Mouse (Mus musculus): ENCODE data around the gene Narfl. TPM values are rescaled to one million over a fixed set of nuclear protein-coding genes. Genes with fewer than 3 reads are reported as not detected.

The Narfl gene
- polyA plus RNA-seq, 1 experiment: 20.1 TPM

DNA sequence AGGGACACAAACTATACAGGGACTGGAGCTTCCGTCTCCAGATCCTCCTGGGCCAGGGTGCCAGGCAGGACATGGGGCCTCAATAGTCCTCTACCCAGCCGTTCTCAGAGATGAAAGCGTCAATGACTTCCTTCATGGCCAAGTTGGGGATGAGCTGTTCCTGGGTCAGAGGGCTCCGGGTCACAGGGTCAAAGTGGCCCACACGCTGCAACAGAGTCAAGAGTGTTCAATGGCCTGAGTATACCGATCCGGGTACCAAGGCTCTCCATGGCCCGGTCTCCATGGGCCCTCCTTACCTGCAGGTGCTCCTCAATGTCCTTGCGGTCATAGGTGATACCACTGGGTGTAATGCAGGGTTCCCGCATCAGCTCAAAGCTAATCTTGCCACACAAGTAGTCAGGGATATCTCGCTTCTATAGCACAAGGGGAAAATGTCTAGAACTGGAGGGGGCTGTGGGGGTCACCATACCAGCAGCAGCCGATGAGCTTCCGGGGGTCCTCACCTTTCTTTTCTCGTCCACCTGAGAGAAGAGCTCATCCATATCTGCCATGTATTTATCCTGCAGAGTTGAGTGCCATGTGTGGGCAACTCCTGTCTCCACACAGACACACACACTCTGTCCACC lies 57.3 kb downstream of the Narfl start:
- Histone ChIP-seq H3K4me3 (replicated peaks; ENCODE audit: extremely low read depth, low read depth, low read length) (no peak overlapping the region), H3K4me1 (ENCODE audit: control insufficient read depth, insufficient read depth, low read length) (peaks cover 24% of the 10 kb centered on the region)
- TF ChIP-seq POLR2A (IDR thresholded peaks at IDR 0.05; ENCODE audit: borderline replicate concordance, extremely low read depth, low read depth, low read length) (no peak), CTCF (IDR thresholded peaks at IDR 0.05; ENCODE audit: insufficient read depth, low read length) (no peak)
- no peak for DNase-seq
- 80% methylated on average over 14 of the region's 14 CpGs for WGBS

DNA sequence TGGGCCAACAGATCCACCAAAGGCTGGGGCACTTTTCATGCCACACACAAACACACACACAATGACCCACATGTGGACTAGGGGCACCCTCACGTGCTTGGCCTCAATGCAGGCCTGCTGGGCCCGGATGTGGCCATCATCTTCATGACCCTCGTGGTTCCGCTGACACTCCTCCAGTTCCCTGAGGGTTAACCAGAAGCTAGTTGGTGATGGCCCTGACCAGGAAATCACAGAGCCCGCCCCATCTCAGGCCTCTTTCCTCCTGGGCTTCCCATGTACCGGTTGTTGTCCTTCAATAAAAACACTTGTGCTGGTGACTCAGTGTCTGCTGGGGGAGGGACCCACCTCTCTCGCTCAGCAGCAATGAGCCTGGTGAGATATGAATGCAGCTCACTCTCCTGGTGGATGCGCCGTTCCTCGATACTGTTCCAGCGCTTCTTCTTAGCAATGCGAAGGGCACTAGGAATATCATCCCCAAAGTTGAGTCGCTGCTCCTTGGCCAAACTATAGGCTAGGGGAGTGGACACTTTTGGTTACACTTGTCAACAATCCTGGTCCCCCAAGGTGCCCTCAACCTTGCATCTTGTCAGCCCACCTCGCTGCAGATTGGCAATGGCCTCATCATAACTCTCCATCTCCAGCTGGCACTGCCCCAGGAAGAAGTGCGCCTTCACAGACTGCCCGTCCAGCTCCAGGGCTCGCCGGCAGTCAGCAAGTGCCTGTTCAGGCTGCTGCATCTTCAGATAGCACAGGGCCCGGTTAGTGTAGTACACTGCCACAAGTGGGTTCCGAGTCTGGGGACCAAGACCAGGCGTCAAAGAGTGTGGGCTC lies 58.1 kb downstream of the Narfl start:
- no peak for DNase-seq
- TF ChIP-seq CTCF (IDR thresholded peaks at IDR 0.05; ENCODE audit: insufficient read depth, low read length) (no peak), POLR2A (IDR thresholded peaks at IDR 0.05; ENCODE audit: borderline replicate concordance, extremely low read depth, low read depth, low read length) (no peak)
- peak overlapping the region; percentile 77 for H3K4me3 ChIP-seq (replicated peaks; ENCODE audit: extremely low read depth, low read depth, low read length)
- 40% methylated on average over 21 of the region's 21 CpGs for whole genome bisulfite sequencing
- peaks cover 28% of the 10 kb centered on the region for H3K4me1 ChIP-seq (ENCODE audit: control insufficient read depth, insufficient read depth, low read length)

DNA sequence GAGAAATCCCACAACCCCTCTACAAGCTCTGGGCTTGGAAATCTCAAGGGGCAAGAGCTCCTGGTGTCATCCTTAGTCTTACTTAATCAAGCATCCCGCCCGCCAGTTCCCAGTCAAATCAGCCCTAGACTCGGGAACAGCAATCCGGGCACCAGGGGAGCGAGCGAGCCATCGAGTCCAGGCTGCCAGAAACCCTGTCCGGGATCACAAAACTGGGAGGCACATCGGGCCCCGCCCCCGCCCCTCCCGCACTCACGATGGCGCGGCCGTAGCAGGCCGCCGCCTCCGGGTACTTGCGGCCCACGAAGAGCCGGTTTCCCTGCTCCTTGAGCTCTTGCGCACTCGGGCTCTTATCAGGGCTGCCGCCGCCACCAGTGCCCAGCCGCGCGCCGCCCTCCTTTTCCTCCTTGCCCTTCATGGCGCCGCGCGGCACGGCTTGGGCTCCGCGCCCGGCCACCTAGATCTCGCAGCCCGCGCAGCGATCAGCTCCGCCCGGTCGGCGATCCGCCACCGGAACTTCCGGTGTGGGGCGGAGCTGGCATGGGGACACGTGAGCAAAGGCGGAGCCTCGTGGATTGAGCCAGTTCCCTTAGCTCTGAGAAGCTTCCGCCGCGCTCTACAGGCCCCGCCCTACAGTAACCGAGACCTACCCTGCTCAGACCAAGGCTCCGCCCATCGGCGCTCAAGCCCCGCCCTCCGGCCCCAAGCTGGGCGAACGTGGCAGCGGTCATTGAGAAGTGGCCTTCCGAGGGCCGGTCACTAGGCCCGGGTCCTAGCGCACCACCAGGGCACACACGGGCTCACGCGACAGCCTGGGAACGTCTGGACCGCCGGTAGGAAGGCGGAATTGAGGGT lies 59.1 kb downstream of the Narfl start:
- WGBS: under 1% methylated on average over 77 of the region's 77 CpGs
- peak; percentile 99 for DNase-seq
- peaks cover 31% of the 10 kb centered on the region for H3K4me1 ChIP-seq (ENCODE audit: control insufficient read depth, insufficient read depth, low read length)
- H3K4me3 ChIP-seq (replicated peaks; ENCODE audit: extremely low read depth, low read depth, low read length): peak overlapping the region; percentile 84
- TF ChIP-seq POLR2A (IDR thresholded peaks at IDR 0.05; ENCODE audit: borderline replicate concordance, extremely low read depth, low read depth, low read length): peak; percentile 51
- TF ChIP-seq CTCF (IDR thresholded peaks at IDR 0.05; ENCODE audit: insufficient read depth, low read length): no peak

Other genes starting within 250 kb of the Narfl start
- gene Sox8, start 203.1 kb upstream of the Narfl start, polyA plus RNA-seq (2012; rRNA removed): 0.49 and 0.62 TPM in 2 replicates
- 15.8 and 22.4 TPM in 2 replicates for gene Lmf1, start 194.7 kb upstream of the Narfl start, polyA plus RNA-seq (2012; rRNA removed)
- 0.36 TPM in 1 of 2 replicates, not detected in the other for gene Gng13, start 56.6 kb upstream of the Narfl start, polyA plus RNA-seq (2012; rRNA removed)
- gene Chtf18, start 46.4 kb upstream of the Narfl start, polyA plus RNA-seq (2012; rRNA removed): 3.0 and 4.2 TPM in 2 replicates
- 40.1 and 45.0 TPM in 2 replicates for gene Rpusd1, start 46.1 kb upstream of the Narfl start, polyA plus RNA-seq (2012; rRNA removed)
- gene Mslnl, start 37.7 kb upstream of the Narfl start, polyA plus RNA-seq (2012; rRNA removed): 0.23 and 0.25 TPM in 2 replicates
- gene Msln, start 19.4 kb upstream of the Narfl start, polyA plus RNA-seq (2012; rRNA removed): 71.2 and 78.4 TPM in 2 replicates
- 48.9 and 56.2 TPM in 2 replicates for gene Haghl, start 11.9 kb downstream of the Narfl start, polyA plus RNA-seq (2012; rRNA removed)
- gene Ccdc78, start 12.8 kb downstream of the Narfl start, polyA plus RNA-seq (2012; rRNA removed): 14.0 and 15.6 TPM in 2 replicates
- 114 and 128 TPM in 2 replicates for gene Fam173a, start 19.1 kb downstream of the Narfl start, polyA plus RNA-seq (2012; rRNA removed)
- gene AC134908.4, start 21.9 kb downstream of the Narfl start, polyA plus RNA-seq (2012; rRNA removed): 0.41 TPM in 1 of 2 replicates, not detected in the other
- 40.3 and 44.9 TPM in 2 replicates for gene Metrn, start 23.4 kb downstream of the Narfl start, polyA plus RNA-seq (2012; rRNA removed)
- 4.0 and 5.0 TPM in 2 replicates for gene Fbxl16, start 35.3 kb downstream of the Narfl start, polyA plus RNA-seq (2012; rRNA removed)
- 29.4 and 34.3 TPM in 2 replicates for gene Wdr24, start 49.9 kb downstream of the Narfl start, polyA plus RNA-seq (2012; rRNA removed)
- gene Jmjd8, start 55.1 kb downstream of the Narfl start, polyA plus RNA-seq (2012; rRNA removed): 55.1 and 65.2 TPM in 2 replicates
- gene Stub1, start 59.6 kb downstream of the Narfl start, polyA plus RNA-seq (2012; rRNA removed): 131 and 160 TPM in 2 replicates
- 9.1 and 14.1 TPM in 2 replicates for gene Rhbdl1, start 63.5 kb downstream of the Narfl start, polyA plus RNA-seq (2012; rRNA removed)
- 29.1 and 36.2 TPM in 2 replicates for gene Gm20683, start 68.0 kb downstream of the Narfl start, polyA plus RNA-seq (2012; rRNA removed)
- 59.6 and 61.2 TPM in 2 replicates for gene Rhot2, start 71.1 kb downstream of the Narfl start, polyA plus RNA-seq (2012; rRNA removed)
- gene Wdr90, start 87.7 kb downstream of the Narfl start, polyA plus RNA-seq (2012; rRNA removed): 35.7 and 40.3 TPM in 2 replicates
- gene Mcrip2, start 95.0 kb downstream of the Narfl start, polyA plus RNA-seq (2012; rRNA removed): 22.7 and 31.1 TPM in 2 replicates
- gene Mettl26, start 101.3 kb downstream of the Narfl start, polyA plus RNA-seq (2012; rRNA removed): 78.1 and 103 TPM in 2 replicates
- gene Wfikkn1, start 107.1 kb downstream of the Narfl start, polyA plus RNA-seq (2012; rRNA removed): 1.0 and 1.4 TPM in 2 replicates
- 40.2 and 62.6 TPM in 2 replicates for gene Rab40c, start 146.0 kb downstream of the Narfl start, polyA plus RNA-seq (2012; rRNA removed)
- gene Pigq, start 171.2 kb downstream of the Narfl start, polyA plus RNA-seq (2012; rRNA removed): 107 and 131 TPM in 2 replicates
- gene Nhlrc4, start 171.2 kb downstream of the Narfl start, polyA plus RNA-seq (2012; rRNA removed): 24.4 and 37.5 TPM in 2 replicates
- gene A930017K11Rik, start 178.8 kb downstream of the Narfl start, polyA plus RNA-seq (2012; rRNA removed): not detected in 2 replicates
- gene Capn15, start 212.0 kb downstream of the Narfl start, polyA plus RNA-seq (2012; rRNA removed): 45.9 and 49.7 TPM in 2 replicates

Measured in lung, adult 2 months (tissue).